Mouse (Mus musculus) midbrain, embryonic 11.5 days (tissue): ENCODE results near the gene Kcnk1. TPM values are rescaled to one million over a fixed set of nuclear protein-coding genes. Genes with fewer than 3 reads are reported as not detected.
A peak's percentile ranks its signal among the peaks of the same experiment; 100 is the strongest.

Experiments used
- ATAC-seq: fragments of 200-750 bp; cut with Nextera tagmentation; 2 replicates; pipeline ENCODE4 v1.8.0; 2017; ENCODE audit warnings: moderate TSS enrichment, moderate library complexity; ENCODE audit not compliant: low FRiP score
- DNase-seq: peaks from one replicate; pipeline ENCODE4 v3.0.0; 2015; ENCODE audit warnings: low spot score; ENCODE audit errors: missing footprints
- H3K27ac ChIP-seq: fragments of 300-500 bp; sonication (generic); 2 replicates; pipeline ENCODE4 v1.5.1; 2014; ENCODE audit warnings: low read depth, low read length
- H3K27me3 ChIP-seq: fragments of 300-500 bp; sonication (generic); 2 replicates; pipeline ENCODE4 v1.6.1; 2014; ENCODE audit warnings: mild to moderate bottlenecking, low read length, moderate library complexity, mixed read lengths; ENCODE audit not compliant: control insufficient read depth, insufficient read depth
- H3K36me3 ChIP-seq: fragments of 300-500 bp; sonication (generic); 2 replicates; pipeline ENCODE4 v1.6.1; 2014; ENCODE audit warnings: mild to moderate bottlenecking, low read length, moderate library complexity, mixed read lengths; ENCODE audit not compliant: control insufficient read depth, insufficient read depth
- H3K4me1 ChIP-seq: fragments of 300-500 bp; sonication (generic); 2 replicates; pipeline ENCODE4 v1.6.1; 2014; ENCODE audit warnings: low read length; ENCODE audit not compliant: control insufficient read depth, insufficient read depth
- H3K4me2 ChIP-seq: fragments of 300-500 bp; sonication (generic); 2 replicates; pipeline ENCODE4 v1.6.1; 2014; ENCODE audit warnings: mild to moderate bottlenecking, moderate library complexity
- H3K4me3 ChIP-seq: fragments of 300-500 bp; sonication (generic); 2 replicates; pipeline ENCODE4 v1.5.1; 2014; ENCODE audit warnings: low read depth, low read length
- H3K9ac ChIP-seq: fragments of 300-500 bp; sonication (generic); 2 replicates; pipeline ENCODE4 v1.6.1; 2014; ENCODE audit warnings: low read length
- H3K9me3 ChIP-seq: fragments of 300-500 bp; sonication (generic); 2 replicates; pipeline ENCODE4 v1.6.1; 2016; ENCODE audit warnings: low read length; ENCODE audit not compliant: control insufficient read depth
- WGBS: fragments of 180-500 bp; shearing (Covaris S2); extraction: QIAGEN DNeasy Blood & Tissue Kit; methylation state at CpG from one replicate; pipeline ENCODE4 v1.1.7; 2014; 5-methylcytosine and 5-hydroxymethylcytosine counted together
- polyA plus RNA-seq: library from polyadenylated mRNA; unstranded; fragments of >200 nt; fragmentation: Nextera tagmentation; extraction: Ambion mirVana; gene quantifications from 2 replicates; pipeline ENCODE4 v1.2.1, GENCODE M21; 2014

Gene Kcnk1
- 3.8 and 4.1 TPM in 2 replicates for polyA plus RNA-seq

- WGBS = under 1% methylated on average over 73 of the region's 73 CpGs
- peak; percentile 95 for DNase-seq
- H3K4me2 ChIP-seq = peak within 1 kb of the TSS; percentile 75
- H3K4me3 ChIP-seq = peak within 1 kb of the TSS; percentile 39
- H3K27ac ChIP-seq = no peak within 1 kb of the TSS
- peak; percentile 67; the same call in 1 of the 2 replicates for ATAC-seq
- no peaks in the 10 kb centered on the region for H3K36me3 ChIP-seq
- peaks cover 23% of the 10 kb centered on the region for H3K27me3 ChIP-seq
- H3K4me1 ChIP-seq = peaks cover 7% of the 10 kb centered on the region
- H3K9ac ChIP-seq = peak within 1 kb of the TSS; percentile 61
- no peaks in the 10 kb centered on the region for H3K9me3 ChIP-seq
These were observed at the start of gene Kcnk1 for GRCm38 (mm10) chr8:125995101-125995986. Gene Kcnk1 (plus strand): TSS chr8:125995170.

DNA sequence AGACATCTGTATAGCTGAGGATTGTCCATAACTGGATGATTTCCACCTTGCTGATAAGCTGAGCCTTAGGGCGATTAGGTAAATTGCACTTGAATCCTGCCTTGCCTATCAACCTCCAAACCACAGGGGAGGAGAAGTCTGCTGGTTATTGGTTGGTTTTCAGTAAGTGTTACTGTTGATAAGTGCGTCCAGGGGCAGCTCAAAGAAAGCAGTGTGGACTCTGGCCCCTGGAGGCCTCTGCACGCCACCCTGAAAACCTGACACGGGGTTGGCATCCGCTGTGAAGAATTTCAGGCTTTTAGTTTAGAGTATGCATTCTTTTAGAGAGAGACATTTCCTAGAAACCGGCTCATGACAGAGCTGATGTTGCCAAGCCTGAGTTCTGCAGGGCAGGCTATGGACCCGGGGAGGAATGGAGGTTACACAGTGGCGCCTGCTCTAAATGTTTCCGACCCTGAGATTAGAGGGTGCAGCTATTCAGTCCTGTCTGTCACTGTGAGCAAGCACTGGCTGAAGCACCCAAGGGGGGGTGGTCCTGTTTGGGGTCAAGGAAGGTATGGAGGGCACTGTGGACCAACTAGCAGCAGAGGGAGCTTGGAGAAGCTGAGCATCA, 46.2 kb upstream of the Kcnk1 start:
- DNase-seq (peak; percentile 51), ATAC-seq (no peak)
- Histone ChIP-seq H3K4me2 (no peak overlapping the region), H3K4me3 (no peak overlapping the region), H3K9me3 (no peaks in the 10 kb centered on the region), H3K4me1 (no peaks in the 10 kb centered on the region), H3K27ac (no peak overlapping the region), H3K9ac (no peak overlapping the region), H3K27me3 (no peaks in the 10 kb centered on the region; the same call in 1 of the 2 replicates), H3K36me3 (no peaks in the 10 kb centered on the region)
- 86% methylated on average over 9 of the region's 9 CpGs for WGBS

DNA sequence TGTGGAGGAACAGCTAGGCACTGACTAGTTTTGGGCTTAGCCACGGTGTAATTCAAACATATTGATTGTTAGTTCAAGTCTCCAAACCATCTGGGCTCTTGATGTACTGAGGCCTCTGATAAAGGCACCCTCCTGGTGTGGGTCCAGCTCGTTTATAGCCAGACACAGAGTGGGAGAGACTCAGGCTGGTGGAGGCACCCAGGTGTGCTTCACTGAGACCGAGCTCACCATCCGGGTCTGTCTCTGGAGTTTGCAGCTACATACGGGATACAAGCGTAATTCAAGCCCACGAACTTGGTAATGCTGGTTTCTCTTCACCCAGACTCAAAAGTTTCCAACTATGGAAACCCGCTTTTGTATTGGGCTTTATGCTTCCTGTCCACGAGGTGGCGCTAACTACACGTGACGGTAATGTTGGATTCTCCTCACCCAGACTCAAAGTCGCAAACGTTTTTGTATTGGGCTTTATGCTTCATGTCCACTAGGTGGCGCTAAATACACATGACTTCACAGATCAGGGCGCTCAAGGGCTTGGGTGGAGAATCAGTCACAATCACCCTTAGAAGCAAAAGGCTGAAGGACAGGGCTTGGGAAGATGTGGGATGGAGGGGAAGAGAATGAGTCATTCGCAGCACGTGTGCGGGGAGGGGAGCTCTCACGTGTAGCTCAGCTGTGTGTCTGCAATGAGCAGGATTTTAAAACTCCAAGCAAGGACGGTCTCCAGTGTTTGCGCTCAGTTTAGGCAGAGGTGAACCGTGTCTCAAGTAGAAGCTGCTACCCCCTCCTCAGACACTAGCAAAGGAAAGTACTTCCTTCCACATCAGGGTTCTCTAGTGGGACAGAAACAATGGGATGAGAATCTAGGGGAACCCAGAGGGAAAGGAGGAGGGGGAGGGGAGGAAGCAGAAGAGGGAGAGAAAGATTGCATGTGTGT, 44.7 kb upstream of the Kcnk1 start:
- Histone ChIP-seq H3K4me2 (no peak overlapping the region), H3K9me3 (no peaks in the 10 kb centered on the region), H3K4me3 (no peak overlapping the region), H3K4me1 (no peaks in the 10 kb centered on the region), H3K9ac (no peak overlapping the region), H3K27ac (no peak overlapping the region), H3K36me3 (no peaks in the 10 kb centered on the region), H3K27me3 (no peaks in the 10 kb centered on the region; the same call in 1 of the 2 replicates)
- ATAC-seq (peak; percentile 80), DNase-seq (peak; percentile 95)
- 23% methylated on average over 23 of the region's 23 CpGs for WGBS

DNA sequence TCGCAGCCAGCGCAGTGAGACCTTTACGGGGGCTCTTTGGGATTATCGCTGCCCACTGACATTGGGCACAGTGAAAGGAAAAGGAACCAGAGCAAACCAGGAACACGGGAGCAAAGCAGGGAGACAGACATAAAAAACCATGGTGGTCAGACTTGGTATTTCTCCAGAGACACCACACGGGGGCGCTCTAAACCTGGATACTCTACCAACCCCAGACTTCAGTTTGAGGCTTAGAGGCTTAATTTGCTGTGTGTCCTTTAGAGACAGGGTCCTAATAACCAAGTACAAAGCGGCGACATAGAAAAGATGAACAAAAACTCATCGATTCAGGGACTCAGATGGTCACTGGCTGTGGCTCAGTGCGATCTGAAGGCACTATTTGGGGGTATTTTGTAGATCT, 39.3 kb upstream of the Kcnk1 start:
- Histone ChIP-seq H3K4me1 (no peaks in the 10 kb centered on the region), H3K27ac (no peak overlapping the region), H3K4me3 (no peak overlapping the region), H3K27me3 (no peaks in the 10 kb centered on the region; the same call in 1 of the 2 replicates), H3K9me3 (peaks cover 1% of the 10 kb centered on the region; the same call in 1 of the 2 replicates), H3K36me3 (no peaks in the 10 kb centered on the region), H3K4me2 (no peak overlapping the region), H3K9ac (no peak overlapping the region)
- DNase-seq (peak; percentile 92), ATAC-seq (no peak)
- 11% methylated on average over 11 of the region's 11 CpGs for WGBS

GRCm38 (mm10) chr8:125956796-125957195, 38.2 kb upstream of the Kcnk1 start:
- Histone ChIP-seq H3K4me1 (no peaks in the 10 kb centered on the region), H3K36me3 (no peaks in the 10 kb centered on the region), H3K9ac (no peak overlapping the region), H3K9me3 (peaks cover 4% of the 10 kb centered on the region; the same call in 1 of the 2 replicates), H3K27me3 (no peaks in the 10 kb centered on the region; the same call in 1 of the 2 replicates), H3K4me2 (no peak overlapping the region), H3K27ac (no peak overlapping the region), H3K4me3 (no peak overlapping the region)
- DNase-seq (no peak), ATAC-seq (no peak)
- 83% methylated on average over 9 of the region's 9 CpGs for WGBS

DNA sequence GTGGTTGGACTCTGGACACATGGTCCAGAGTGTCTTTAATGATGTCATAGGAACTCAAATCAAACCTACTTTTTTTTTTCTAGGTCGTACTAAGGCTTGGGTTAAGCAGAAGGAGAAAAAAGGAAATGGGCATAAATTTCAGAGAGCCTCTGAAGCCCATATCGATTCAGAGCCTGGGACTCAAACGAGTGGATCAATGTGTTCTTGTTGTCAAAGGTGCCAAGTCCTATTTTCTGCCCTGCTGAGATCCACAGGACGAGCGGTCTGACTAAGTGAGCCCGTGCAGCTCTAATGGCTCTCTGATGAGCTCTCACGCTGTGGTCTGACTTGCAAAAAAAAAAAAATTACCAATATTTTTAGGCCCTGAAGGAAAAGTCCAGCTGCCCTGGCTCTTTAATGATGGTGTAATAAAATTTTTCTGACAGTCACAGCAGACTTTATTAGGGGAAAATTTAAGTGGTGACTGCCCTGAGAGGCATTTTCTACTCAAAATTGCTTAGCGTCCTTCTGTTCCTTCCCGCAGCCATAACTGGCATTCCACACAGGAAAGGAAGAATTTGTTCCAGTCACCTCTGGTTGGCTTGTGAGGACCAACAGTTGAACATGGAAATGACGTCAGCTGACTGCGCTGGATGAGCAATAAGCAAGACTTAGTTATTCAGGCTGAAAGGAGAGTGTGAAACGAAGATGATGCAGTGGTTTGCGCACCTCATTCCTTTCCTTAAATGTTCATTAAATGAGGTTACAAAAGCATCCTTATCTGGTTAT, 37.6 kb upstream of the Kcnk1 start:
- H3K27me3 ChIP-seq = no peaks in the 10 kb centered on the region
- H3K4me2 ChIP-seq = no peak overlapping the region
- H3K36me3 ChIP-seq = no peaks in the 10 kb centered on the region
- H3K9ac ChIP-seq = no peak overlapping the region
- no peaks in the 10 kb centered on the region for H3K4me1 ChIP-seq
- 78% methylated on average over 13 of the region's 13 CpGs for WGBS
- no peak overlapping the region for H3K4me3 ChIP-seq
- peaks cover 4% of the 10 kb centered on the region; the same call in 1 of the 2 replicates for H3K9me3 ChIP-seq
- DNase-seq (peak; percentile 37), ATAC-seq (no peak)
- no peak overlapping the region for H3K27ac ChIP-seq

GRCm38 (mm10) chr8:125957994-125958368, 37.0 kb upstream of the Kcnk1 start:
- DNase-seq = peak; percentile 66
- peaks cover 4% of the 10 kb centered on the region; the same call in 1 of the 2 replicates for H3K9me3 ChIP-seq
- H3K9ac ChIP-seq = no peak overlapping the region
- H3K36me3 ChIP-seq = no peaks in the 10 kb centered on the region
- H3K4me3 ChIP-seq = no peak overlapping the region
- WGBS = 88% methylated on average over 1 of the region's 1 CpGs
- no peak overlapping the region for H3K4me2 ChIP-seq
- no peak for ATAC-seq
- no peak overlapping the region for H3K27ac ChIP-seq
- H3K27me3 ChIP-seq = no peaks in the 10 kb centered on the region
- no peaks in the 10 kb centered on the region for H3K4me1 ChIP-seq

GRCm38 (mm10) chr8:125959363-125959771, 35.6 kb upstream of the Kcnk1 start:
- Histone ChIP-seq H3K9ac (no peak overlapping the region), H3K27me3 (no peaks in the 10 kb centered on the region), H3K36me3 (no peaks in the 10 kb centered on the region), H3K27ac (no peak overlapping the region), H3K4me3 (no peak overlapping the region), H3K4me2 (no peak overlapping the region), H3K9me3 (peaks cover 4% of the 10 kb centered on the region; the same call in 1 of the 2 replicates), H3K4me1 (no peaks in the 10 kb centered on the region)
- WGBS = 70% methylated on average over 4 of the region's 4 CpGs
- DNase-seq (peak; percentile 12), ATAC-seq (no peak)
